In genomic region chr4:107024899-107025298, GRCm38 (mm10) we compare ENCODE assay signal across 19 mouse cellular contexts.
"Had no signal": no experiment of that assay in that cellular context is flagged by ENCODE, and none has a peak within 500 bp of the region (broad histone marks: within the 10 kb centered on the region; RNA-seq: fewer than 3 reads in every experiment).

No protein-coding gene starts in this region.

- ATAC-seq: liver, embryonic 12.5 days; midbrain, embryonic 15.5 days had no signal

- H3K4me2 ChIP-seq: limb, embryonic 13.5 days; liver, embryonic 12.5 days; liver, embryonic 15.5 days; lung, embryonic 15.5 days; midbrain, embryonic 15.5 days; stomach, embryonic 15.5 days had no signal

- H3K9me3 ChIP-seq: limb, embryonic 10.5 days; limb, embryonic 13.5 days; liver, embryonic 12.5 days; liver, embryonic 15.5 days; lung, embryonic 15.5 days; midbrain, embryonic 15.5 days; stomach, embryonic 15.5 days had no signal

- H3K9ac ChIP-seq: limb, embryonic 13.5 days; liver, embryonic 12.5 days; liver, embryonic 15.5 days; lung, embryonic 15.5 days; midbrain, embryonic 15.5 days; stomach, embryonic 15.5 days had no signal

- H3K4me1 ChIP-seq: lung, embryonic 15.5 days had no signal

- H3K36me3 ChIP-seq: midbrain, embryonic 15.5 days; stomach, embryonic 15.5 days had no signal

- H3K27ac ChIP-seq: limb, embryonic 10.5 days; limb, embryonic 13.5 days; liver, embryonic 12.5 days; liver, embryonic 15.5 days; lung, embryonic 15.5 days; macrophage; midbrain, embryonic 15.5 days; stomach, embryonic 15.5 days had no signal

- H3K27me3 ChIP-seq: limb, embryonic 13.5 days; liver, embryonic 12.5 days; liver, embryonic 15.5 days; lung, embryonic 15.5 days; midbrain, embryonic 15.5 days; stomach, embryonic 15.5 days had no signal

- H3K4me3 ChIP-seq: limb, embryonic 10.5 days; limb, embryonic 13.5 days; liver, embryonic 12.5 days; liver, embryonic 15.5 days; lung, embryonic 15.5 days; midbrain, embryonic 15.5 days; myocyte; stomach, embryonic 15.5 days had no signal

- DNase-seq: kidney, adult 18-20 months; kidney, adult 9 months; kidney, postnatal 14 days; kidney, postnatal 4 days; liver; lung, adult 18-20 months; lung, postnatal 14 days; right cerebral cortex, postnatal 4 days; thymus, adult 18-20 months; thymus, postnatal 36 days had no signal
